Mouse (Mus musculus) activated CD4-positive, CD25-positive, alpha-beta regulatory T cell, adult 4 months (primary cell): ENCODE data around the gene Zfp54. TPM values are rescaled to one million over a fixed set of nuclear protein-coding genes. Genes with fewer than 3 reads are reported as not detected.
"Not testable (repeated sequence)": the region's sequence is repeated elsewhere in the genome, so short reads cannot be mapped to it uniquely, and the experiment has no call there.

Experiments
- ATAC-seq: one replicate; pipeline ENCODE4 v1.8.0; 2017
- polyA plus RNA-seq, 2 experiments: library from polyadenylated mRNA; unstranded; fragments of 100-300 nt; shearing (Covaris generic); gene quantifications; one replicate each; pipeline ENCODE4 v1.2.1; 2017

The Zfp54 gene
- polyA plus RNA-seq = 10 to 100 TPM; 10.5 to 11.8 TPM

GRCm38 (mm10) chr17:21422664-21423599, at the start of gene Zfp54:
Gene Zfp54 (plus strand): TSS chr17:21423227.
- ATAC-seq = peak; percentile 97

GRCm38 (mm10) chr17:21375311-21375710, 47.7 kb upstream of the Zfp54 start:
- no peak for ATAC-seq

GRCm38 (mm10) chr17:21383391-21384056, 39.5 kb upstream of the Zfp54 start, which contains the start of gene Zfp677:
Gene Zfp677 (plus strand): TSS chr17:21383748.
- peak; percentile 95 for ATAC-seq

- peak; percentile 69 for ATAC-seq
These were observed 39.0 kb upstream of the Zfp54 start for GRCm38 (mm10) chr17:21384057-21384411.

GRCm38 (mm10) chr17:21438806-21439400, 15.9 kb downstream of the Zfp54 start:
- ATAC-seq = not testable (repeated sequence)

- peak; percentile 66 for ATAC-seq
These were observed 26.6 kb downstream of the Zfp54 start for GRCm38 (mm10) chr17:21449669-21450068.

GRCm38 (mm10) chr17:21450138-21450704, 27.2 kb downstream of the Zfp54 start, which contains the start of gene Zfp51:
Gene Zfp51 (plus strand): TSS chr17:21450374.
- peak; percentile 98 for ATAC-seq

- ATAC-seq = peak; percentile 96
These were observed 40.5 kb downstream of the Zfp54 start for GRCm38 (mm10) chr17:21463550-21463949.

GRCm38 (mm10) chr17:21472032-21472652, 49.1 kb downstream of the Zfp54 start:
- peak; percentile 50 for ATAC-seq

GRCm38 (mm10) chr17:21472653-21473307, 49.8 kb downstream of the Zfp54 start:
- no peak for ATAC-seq

GRCm38 (mm10) chr17:21473362-21474190, 50.5 kb downstream of the Zfp54 start:
- ATAC-seq = peak; percentile 33

- peak; percentile 37 for ATAC-seq
These were observed 51.7 kb downstream of the Zfp54 start for GRCm38 (mm10) chr17:21474729-21475128.

- ATAC-seq = not testable (repeated sequence)
These were observed 52.3 kb downstream of the Zfp54 start for GRCm38 (mm10) chr17:21475290-21475689.

GRCm38 (mm10) chr17:21476351-21476750, 53.3 kb downstream of the Zfp54 start:
- not testable (repeated sequence) for ATAC-seq

GRCm38 (mm10) chr17:21478103-21478777, 55.2 kb downstream of the Zfp54 start:
- ATAC-seq = not testable (repeated sequence)

Other genes with a start within 250 kb of the Zfp54 start
- not detected for gene Vmn1r234, start 197.1 kb upstream of the Zfp54 start, polyA plus RNA-seq
- gene Vmn1r235, start 166.8 kb upstream of the Zfp54 start, polyA plus RNA-seq = under 1 TPM in 1 of 2 experiments, not detected in 1; 0.30 TPM
- gene Vmn1r236, start 140.3 kb upstream of the Zfp54 start, polyA plus RNA-seq = not detected
- not detected for gene Vmn1r237, start 111.4 kb upstream of the Zfp54 start, polyA plus RNA-seq
- 10 to 100 TPM; 19.2 to 22.9 TPM for gene Zfp677, start 39.5 kb upstream of the Zfp54 start, polyA plus RNA-seq
- 10 to 100 TPM; 36.2 to 41.1 TPM for gene Zfp51, start 27.1 kb downstream of the Zfp54 start, polyA plus RNA-seq
- gene Zfp53, start 65.8 kb downstream of the Zfp54 start, polyA plus RNA-seq = 10 to 100 TPM; 31.8 to 32.9 TPM
- 10 to 100 TPM; 16.5 to 20.0 TPM for gene Zfp52, start 112.3 kb downstream of the Zfp54 start, polyA plus RNA-seq
- gene Zfp948, start 143.8 kb downstream of the Zfp54 start, polyA plus RNA-seq = 1 to 10 TPM; 2.6 to 7.1 TPM
- gene Zfp983, start 227.4 kb downstream of the Zfp54 start, polyA plus RNA-seq = 10 to 100 TPM in 1 of 2 experiments, 1 to 10 TPM in 1; 9.9 to 15.3 TPM